Mouse (Mus musculus): ENCODE measurements around the gene Fosb. TPM values are rescaled to one million over a fixed set of nuclear protein-coding genes. Genes with fewer than 3 reads are reported as not detected.
A peak's percentile ranks its signal among the peaks of the same experiment; 100 is the strongest.
"Not testable (repeated sequence)": the region's sequence is repeated elsewhere in the genome, so short reads cannot be mapped to it uniquely, and the experiment has no call there.

The Fosb gene
- total RNA-seq, 1 experiment from 2014 or later: 280 TPM

- ATAC-seq (replicated peaks in 1 of 2; ENCODE audit: insufficient read depth in 1 of 2, low FRiP score in 2 of 2, low TSS enrichment in 1 of 2, low read depth in 1 of 2, poor library complexity in 2 of 2, severe bottlenecking in 2 of 2): peak; percentile 8 to 29; a peak in 1 of 4 replicates
Observed at GRCm38 (mm10) chr7:19300501-19301421, 9.1 kb downstream of the Fosb start.

- ATAC-seq (replicated peaks in 1 of 2; ENCODE audit: insufficient read depth in 1 of 2, low FRiP score in 2 of 2, low TSS enrichment in 1 of 2, low read depth in 1 of 2, poor library complexity in 2 of 2, severe bottlenecking in 2 of 2): no peak
Observed at GRCm38 (mm10) chr7:19299194-19299593, 10.7 kb downstream of the Fosb start.

GRCm38 (mm10) chr7:19297794-19298193, 12.1 kb downstream of the Fosb start:
- no peak for ATAC-seq (replicated peaks in 1 of 2; ENCODE audit: insufficient read depth in 1 of 2, low FRiP score in 2 of 2, low TSS enrichment in 1 of 2, low read depth in 1 of 2, poor library complexity in 2 of 2, severe bottlenecking in 2 of 2)

GRCm38 (mm10) chr7:19297034-19297433, 12.8 kb downstream of the Fosb start:
- no peak for ATAC-seq (replicated peaks in 1 of 2; ENCODE audit: insufficient read depth in 1 of 2, low FRiP score in 2 of 2, low TSS enrichment in 1 of 2, low read depth in 1 of 2, poor library complexity in 2 of 2, severe bottlenecking in 2 of 2)

GRCm38 (mm10) chr7:19295503-19296185, 14.2 kb downstream of the Fosb start:
- ATAC-seq (replicated peaks in 1 of 2; ENCODE audit: insufficient read depth in 1 of 2, low FRiP score in 2 of 2, low TSS enrichment in 1 of 2, low read depth in 1 of 2, poor library complexity in 2 of 2, severe bottlenecking in 2 of 2): peak; percentile 76 to 78

- ATAC-seq (replicated peaks in 1 of 2; ENCODE audit: insufficient read depth in 1 of 2, low FRiP score in 2 of 2, low TSS enrichment in 1 of 2, low read depth in 1 of 2, poor library complexity in 2 of 2, severe bottlenecking in 2 of 2): no peak
Observed at GRCm38 (mm10) chr7:19290969-19291596, 18.8 kb downstream of the Fosb start.

GRCm38 (mm10) chr7:19284763-19285162, 25.1 kb downstream of the Fosb start:
- ATAC-seq (replicated peaks in 1 of 2; ENCODE audit: insufficient read depth in 1 of 2, low FRiP score in 2 of 2, low TSS enrichment in 1 of 2, low read depth in 1 of 2, poor library complexity in 2 of 2, severe bottlenecking in 2 of 2): no peak

GRCm38 (mm10) chr7:19283406-19283804, 26.4 kb downstream of the Fosb start:
- no peak for ATAC-seq (replicated peaks in 1 of 2; ENCODE audit: insufficient read depth in 1 of 2, low FRiP score in 2 of 2, low TSS enrichment in 1 of 2, low read depth in 1 of 2, poor library complexity in 2 of 2, severe bottlenecking in 2 of 2)

GRCm38 (mm10) chr7:19282791-19283405, 27.0 kb downstream of the Fosb start:
- peak; percentile 28 to 52; a peak in 2 of 4 replicates for ATAC-seq (replicated peaks in 1 of 2; ENCODE audit: insufficient read depth in 1 of 2, low FRiP score in 2 of 2, low TSS enrichment in 1 of 2, low read depth in 1 of 2, poor library complexity in 2 of 2, severe bottlenecking in 2 of 2)

- ATAC-seq (replicated peaks in 1 of 2; ENCODE audit: insufficient read depth in 1 of 2, low FRiP score in 2 of 2, low TSS enrichment in 1 of 2, low read depth in 1 of 2, poor library complexity in 2 of 2, severe bottlenecking in 2 of 2): peak; percentile 22 to 53; a peak in 3 of 4 replicates
Observed at GRCm38 (mm10) chr7:19282385-19282784, 27.5 kb downstream of the Fosb start, which contains the start of gene Rtn2. Gene Rtn2, plus strand, starts transcription at chr7:19282624.

GRCm38 (mm10) chr7:19281680-19282304, 28.1 kb downstream of the Fosb start:
- ATAC-seq (replicated peaks in 1 of 2; ENCODE audit: insufficient read depth in 1 of 2, low FRiP score in 2 of 2, low TSS enrichment in 1 of 2, low read depth in 1 of 2, poor library complexity in 2 of 2, severe bottlenecking in 2 of 2): not testable (repeated sequence)

GRCm38 (mm10) chr7:19279581-19280114, 30.2 kb downstream of the Fosb start, which contains the start of gene Ppm1n:
Gene Ppm1n, minus strand, starts transcription at chr7:19280064.
- ATAC-seq (replicated peaks in 1 of 2; ENCODE audit: insufficient read depth in 1 of 2, low FRiP score in 2 of 2, low TSS enrichment in 1 of 2, low read depth in 1 of 2, poor library complexity in 2 of 2, severe bottlenecking in 2 of 2): no peak

- ATAC-seq (replicated peaks in 1 of 2; ENCODE audit: insufficient read depth in 1 of 2, low FRiP score in 2 of 2, low TSS enrichment in 1 of 2, low read depth in 1 of 2, poor library complexity in 2 of 2, severe bottlenecking in 2 of 2): no peak
Observed at GRCm38 (mm10) chr7:19279052-19279451, 30.8 kb downstream of the Fosb start.

GRCm38 (mm10) chr7:19276253-19276652, 33.6 kb downstream of the Fosb start:
- ATAC-seq (replicated peaks in 1 of 2; ENCODE audit: insufficient read depth in 1 of 2, low FRiP score in 2 of 2, low TSS enrichment in 1 of 2, low read depth in 1 of 2, poor library complexity in 2 of 2, severe bottlenecking in 2 of 2): no peak

- ATAC-seq (replicated peaks in 1 of 2; ENCODE audit: insufficient read depth in 1 of 2, low FRiP score in 2 of 2, low TSS enrichment in 1 of 2, low read depth in 1 of 2, poor library complexity in 2 of 2, severe bottlenecking in 2 of 2): peak; percentile 46 to 66
Observed at GRCm38 (mm10) chr7:19272173-19272764, 37.6 kb downstream of the Fosb start.
